Mouse (Mus musculus) bone marrow, adult 2 months (tissue): ENCODE results near the gene Gm20219.

Experiments used
- CTCF ChIP-seq: fragments of 200-500 bp; IDR thresholded peaks from 2 replicates; pipeline ENCODE4 v1.5.1; 2011; ENCODE audit warnings: low read length, control low read depth; ENCODE audit not compliant: control insufficient read depth, insufficient read depth
- POLR2A ChIP-seq: fragments of 200-500 bp; IDR thresholded peaks from 2 replicates; pipeline ENCODE4 v1.6.1; 2011; ENCODE audit warnings: low read depth, mild to moderate bottlenecking, control low read depth, low read length, borderline replicate concordance; ENCODE audit not compliant: control insufficient read depth

- TF ChIP-seq CTCF (no peak), POLR2A (no peak)
Observed at GRCm38 (mm10) chr17:56506417-56507065, 47.6 kb downstream of the Gm20219 start.
